Mouse (Mus musculus) frontal cortex, postnatal 14 days (tissue): ENCODE data around the gene Actb.
A peak's percentile ranks its signal among the peaks of the same experiment; 100 is the strongest.
"Not testable (repeated sequence)": the region's sequence is repeated elsewhere in the genome, so short reads cannot be mapped to it uniquely, and the experiment has no call there.

ENCODE experiments used
- DNase-seq, 2 experiments: peaks; one replicate each; pipeline ENCODE4 v3.0.0; 2022; ENCODE audit warnings: low spot score in 2 of 2

Gene Actb

GRCm38 (mm10) chr5:142901846-142902505, 4.6 kb downstream of the Actb start:
- DNase-seq, result no peak

GRCm38 (mm10) chr5:142901355-142901802, 5.2 kb downstream of the Actb start:
- DNase-seq, result no peak

GRCm38 (mm10) chr5:142900651-142901050, 5.9 kb downstream of the Actb start:
- DNase-seq, result peak in 1 of 2 experiments; percentile 16

- DNase-seq, result no peak
Observed at GRCm38 (mm10) chr5:142899932-142900533, 6.5 kb downstream of the Actb start.

GRCm38 (mm10) chr5:142899057-142899601, 7.4 kb downstream of the Actb start:
- DNase-seq, result no peak

- no peak for DNase-seq
Observed at GRCm38 (mm10) chr5:142898316-142898715, 8.2 kb downstream of the Actb start.

GRCm38 (mm10) chr5:142897568-142898248, 8.8 kb downstream of the Actb start:
- DNase-seq, result no peak

- no peak for DNase-seq
Observed at GRCm38 (mm10) chr5:142896713-142897112, 9.8 kb downstream of the Actb start.

- DNase-seq, result no peak
Observed at GRCm38 (mm10) chr5:142896192-142896591, 10.4 kb downstream of the Actb start.

- DNase-seq, result peak; percentile 77 to 82
Observed at GRCm38 (mm10) chr5:142894918-142895613, 11.5 kb downstream of the Actb start, which contains the start of gene Fbxl18. TSS of gene Fbxl18 (minus strand) at chr5:142895421.

GRCm38 (mm10) chr5:142891396-142891795, 15.2 kb downstream of the Actb start:
- DNase-seq, result no peak

GRCm38 (mm10) chr5:142887533-142887932, 19.0 kb downstream of the Actb start:
- DNase-seq, result not testable (repeated sequence)

- DNase-seq, result no peak
Observed at GRCm38 (mm10) chr5:142886761-142887160, 19.8 kb downstream of the Actb start.

- no peak for DNase-seq
Observed at GRCm38 (mm10) chr5:142886181-142886580, 20.4 kb downstream of the Actb start.

- no peak for DNase-seq
Observed at GRCm38 (mm10) chr5:142882471-142882870, 24.1 kb downstream of the Actb start.

- no peak for DNase-seq
Observed at GRCm38 (mm10) chr5:142881936-142882335, 24.6 kb downstream of the Actb start.

- DNase-seq, result no peak
Observed at GRCm38 (mm10) chr5:142880806-142881516, 25.6 kb downstream of the Actb start.

GRCm38 (mm10) chr5:142880246-142880645, 26.3 kb downstream of the Actb start:
- DNase-seq, result no peak

GRCm38 (mm10) chr5:142879318-142880175, 27.0 kb downstream of the Actb start:
- DNase-seq, result peak in 1 of 2 experiments; percentile 75

GRCm38 (mm10) chr5:142878570-142878969, 28.0 kb downstream of the Actb start:
- no peak for DNase-seq
